Comparison of ENCODE assay signal across 16 mouse cellular contexts in the genomic region with DNA sequence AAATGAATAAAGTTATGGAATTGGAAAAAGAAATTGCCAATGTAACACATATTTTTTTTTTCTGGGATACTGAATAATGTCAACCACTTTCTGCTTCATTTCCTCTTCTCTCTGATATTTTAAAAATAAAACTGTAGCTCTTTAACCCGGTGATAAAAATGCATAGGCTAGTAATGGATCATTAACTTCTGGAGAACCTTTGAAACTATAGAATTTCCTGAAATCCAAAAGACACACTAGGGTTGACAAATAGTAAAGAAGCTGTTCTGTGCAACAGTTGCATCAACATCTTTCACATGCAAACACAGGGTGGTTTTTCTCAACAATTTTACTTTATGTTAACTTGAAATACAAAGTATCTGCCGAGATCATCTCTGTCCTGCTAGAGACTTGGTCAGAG.
"Had no signal": no experiment of that assay in that cellular context is flagged by ENCODE, and none has a peak within 500 bp of the region (broad histone marks: within the 10 kb centered on the region; RNA-seq: fewer than 3 reads in every experiment).

No protein-coding gene starts in this region.

- H3K4me2 ChIP-seq: lung, embryonic 14.5 days; midbrain, embryonic 12.5 days; neural tube, embryonic 13.5 days; neural tube, embryonic 15.5 days had no signal

- H3K4me3 ChIP-seq: midbrain, embryonic 10.5 days; midbrain, embryonic 12.5 days; myocyte; neural tube, embryonic 13.5 days; neural tube, embryonic 15.5 days had no signal

- H3K27ac ChIP-seq: midbrain, embryonic 10.5 days; midbrain, embryonic 12.5 days; neural tube, embryonic 13.5 days; neural tube, embryonic 15.5 days had no signal

- DNase-seq: lung, adult 18-20 months; lung, embryonic 14.5 days; lung, postnatal 10 days; lung, postnatal 4 days; midbrain, embryonic 14.5 days; right cerebral cortex, postnatal 14 days; spleen, adult 18-20 months; thymus, adult 18-20 months; thymus, postnatal 14 days; thymus, postnatal 36 days had no signal

- H3K9ac ChIP-seq: lung, embryonic 14.5 days; midbrain, embryonic 12.5 days; neural tube, embryonic 13.5 days; neural tube, embryonic 15.5 days had no signal

- H3K9me3 ChIP-seq: midbrain, embryonic 10.5 days; midbrain, embryonic 12.5 days; neural tube, embryonic 13.5 days; neural tube, embryonic 15.5 days had no signal

- ATAC-seq: midbrain, embryonic 16.5 days had no signal

- H3K27me3 ChIP-seq: midbrain, embryonic 12.5 days; neural tube, embryonic 13.5 days; neural tube, embryonic 15.5 days had no signal

- H3K4me1 ChIP-seq: midbrain, embryonic 10.5 days; midbrain, embryonic 12.5 days; neural tube, embryonic 13.5 days; neural tube, embryonic 15.5 days had no signal

- H3K36me3 ChIP-seq: midbrain, embryonic 10.5 days; midbrain, embryonic 12.5 days; neural tube, embryonic 13.5 days; neural tube, embryonic 15.5 days had no signal
